Mouse (Mus musculus): ENCODE measurements at regions not wholly inside any gene's neighbourhood (a gene's known extent, or its start where the extent isn't known, plus 50 kb on each side); places are given as distances from the start of the nearest gene placed in this dataset.

- WGBS, result 42% methylated on average over 11 of the region's 11 CpGs
- DNase-seq, result peak; percentile 20
Measured at GRCm38 (mm10) chr1:92371357-92371981, 102.2 kb downstream of the Ndufa10 start.

GRCm38 (mm10) chr1:92370842-92371241 is 102.8 kb downstream of the Ndufa10 start:
- DNase-seq, result no peak
- TF ChIP-seq POLR2A (IDR thresholded peaks at IDR 0.05; ENCODE audit: low read depth, low read length) (no peak), CTCF (conservative IDR thresholded peaks at IDR 0.05; ENCODE audit: insufficient read depth, insufficient read length, low read depth, low read length) (no peak)
- Histone ChIP-seq H3K27me3 (replicated peaks; ENCODE audit: control insufficient read depth, insufficient read depth, low read length) (no peaks in the 10 kb centered on the region), H3K36me3 (ENCODE audit: control insufficient read depth, insufficient read depth, low read length) (no peaks in the 10 kb centered on the region), H3K4me1 (ENCODE audit: control insufficient read depth, insufficient read depth, low read length) (no peaks in the 10 kb centered on the region), H3K4me3 (ENCODE audit: insufficient read depth, low read depth, low read length) (no peak overlapping the region), H3K27ac (ENCODE audit: insufficient read depth, low read depth, low read length) (no peak overlapping the region)
- WGBS, result 55% methylated on average over 4 of the region's 4 CpGs

More at GRCm38 (mm10) chr1:92371357-92371981, 102.2 kb downstream of the Ndufa10 start:
- no peaks in the 10 kb centered on the region for H3K27me3 ChIP-seq (replicated peaks; ENCODE audit: control insufficient read depth, insufficient read depth, low read length)
- no peak overlapping the region for H3K4me3 ChIP-seq (ENCODE audit: insufficient read depth, low read depth, low read length)
- H3K36me3 ChIP-seq (ENCODE audit: control insufficient read depth, insufficient read depth, low read length), result no peaks in the 10 kb centered on the region
- no peaks in the 10 kb centered on the region for H3K4me1 ChIP-seq (ENCODE audit: control insufficient read depth, insufficient read depth, low read length)
- no peak for TF ChIP-seq CTCF (conservative IDR thresholded peaks at IDR 0.05; ENCODE audit: insufficient read depth, insufficient read length, low read depth, low read length)
- TF ChIP-seq POLR2A (IDR thresholded peaks at IDR 0.05; ENCODE audit: low read depth, low read length), result no peak
- no peak overlapping the region for H3K27ac ChIP-seq (ENCODE audit: insufficient read depth, low read depth, low read length)

DNA sequence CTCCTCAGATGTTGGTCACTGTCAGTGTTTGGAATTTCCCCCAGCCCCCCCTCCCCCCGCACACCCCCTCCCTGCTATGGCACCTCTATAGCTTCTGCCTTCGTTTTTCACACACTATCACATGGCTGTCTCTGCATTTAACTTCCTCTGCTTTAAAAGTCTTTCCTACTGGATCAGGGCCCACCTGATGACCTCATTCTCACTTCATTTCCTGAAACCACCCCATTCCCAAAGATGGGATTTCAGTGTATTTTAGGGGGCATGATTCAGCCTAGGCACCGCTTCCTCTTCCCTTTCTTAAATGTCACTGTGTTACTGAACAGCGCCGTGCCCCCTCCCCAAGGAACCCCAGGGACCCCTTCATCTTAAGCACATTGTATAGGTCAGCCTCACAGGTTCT is 103.7 kb downstream of the Ndufa10 start:
- Histone ChIP-seq H3K4me1 (ENCODE audit: control insufficient read depth, insufficient read depth, low read length) (no peaks in the 10 kb centered on the region), H3K27me3 (replicated peaks; ENCODE audit: control insufficient read depth, insufficient read depth, low read length) (no peaks in the 10 kb centered on the region), H3K4me3 (ENCODE audit: insufficient read depth, low read depth, low read length) (no peak overlapping the region), H3K27ac (ENCODE audit: insufficient read depth, low read depth, low read length) (no peak overlapping the region), H3K36me3 (ENCODE audit: control insufficient read depth, insufficient read depth, low read length) (no peaks in the 10 kb centered on the region)
- WGBS, result 82% methylated on average over 5 of the region's 5 CpGs
- TF ChIP-seq POLR2A (IDR thresholded peaks at IDR 0.05; ENCODE audit: low read depth, low read length) (no peak), CTCF (conservative IDR thresholded peaks at IDR 0.05; ENCODE audit: insufficient read depth, insufficient read length, low read depth, low read length) (no peak)
- DNase-seq, result no peak

DNA sequence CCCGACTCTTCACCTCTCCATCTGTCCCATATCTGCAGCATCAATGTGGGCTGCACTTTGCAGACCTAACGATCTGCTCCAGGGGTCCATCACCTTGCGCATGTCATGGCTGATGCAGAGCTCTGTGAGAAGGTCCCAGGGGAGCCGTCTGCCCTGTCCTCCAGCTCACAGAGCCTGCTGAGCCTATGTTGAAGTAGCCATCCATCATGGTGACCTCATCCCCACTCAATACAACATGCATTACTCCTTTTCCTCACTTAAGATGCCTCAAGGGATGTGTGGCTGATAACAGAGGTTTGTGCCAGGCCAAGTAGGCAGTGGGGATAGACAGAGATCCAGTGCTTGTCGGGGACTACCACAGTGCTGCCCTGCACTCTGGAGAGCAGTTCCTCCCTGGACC is 107.4 kb downstream of the Ndufa10 start:
- no peaks in the 10 kb centered on the region for H3K27me3 ChIP-seq (replicated peaks; ENCODE audit: control insufficient read depth, insufficient read depth, low read length)

GRCm38 (mm10) chr1:92365366-92366075 is 108.1 kb downstream of the Ndufa10 start:
- no peaks in the 10 kb centered on the region for H3K27me3 ChIP-seq (replicated peaks; ENCODE audit: control insufficient read depth, insufficient read depth, low read length)
- no peaks in the 10 kb centered on the region for H3K36me3 ChIP-seq (ENCODE audit: control insufficient read depth, insufficient read depth, low read length)
- TF ChIP-seq CTCF (conservative IDR thresholded peaks at IDR 0.05; ENCODE audit: insufficient read depth, insufficient read length, low read depth, low read length) (no peak), POLR2A (IDR thresholded peaks at IDR 0.05; ENCODE audit: low read depth, low read length) (no peak)
- H3K4me1 ChIP-seq (ENCODE audit: control insufficient read depth, insufficient read depth, low read length), result no peaks in the 10 kb centered on the region
- no peak for DNase-seq
- 78% methylated on average over 4 of the region's 4 CpGs for WGBS
- H3K27ac ChIP-seq (ENCODE audit: insufficient read depth, low read depth, low read length), result no peak overlapping the region
- H3K4me3 ChIP-seq (ENCODE audit: insufficient read depth, low read depth, low read length), result no peak overlapping the region

More for the DNA sequence above, 107.4 kb downstream of the Ndufa10 start:
- Histone ChIP-seq H3K27ac (ENCODE audit: insufficient read depth, low read depth, low read length) (no peak overlapping the region), H3K4me3 (ENCODE audit: insufficient read depth, low read depth, low read length) (no peak overlapping the region), H3K4me1 (ENCODE audit: control insufficient read depth, insufficient read depth, low read length) (no peaks in the 10 kb centered on the region), H3K36me3 (ENCODE audit: control insufficient read depth, insufficient read depth, low read length) (no peaks in the 10 kb centered on the region)
- DNase-seq, result no peak
- WGBS, result 63% methylated on average over 5 of the region's 5 CpGs
- TF ChIP-seq POLR2A (IDR thresholded peaks at IDR 0.05; ENCODE audit: low read depth, low read length), result no peak
- TF ChIP-seq CTCF (conservative IDR thresholded peaks at IDR 0.05; ENCODE audit: insufficient read depth, insufficient read length, low read depth, low read length), result no peak

GRCm38 (mm10) chr1:92361677-92362076 is 112.0 kb downstream of the Ndufa10 start:
- WGBS, result 79% methylated on average over 7 of the region's 7 CpGs
- Histone ChIP-seq H3K4me3 (ENCODE audit: insufficient read depth, low read depth, low read length) (no peak overlapping the region), H3K4me1 (ENCODE audit: control insufficient read depth, insufficient read depth, low read length) (no peaks in the 10 kb centered on the region)

GRCm38 (mm10) chr1:92360255-92360654 is 113.4 kb downstream of the Ndufa10 start:
- Histone ChIP-seq H3K36me3 (ENCODE audit: control insufficient read depth, insufficient read depth, low read length) (no peaks in the 10 kb centered on the region), H3K27ac (ENCODE audit: insufficient read depth, low read depth, low read length) (no peak overlapping the region), H3K27me3 (replicated peaks; ENCODE audit: control insufficient read depth, insufficient read depth, low read length) (no peaks in the 10 kb centered on the region), H3K4me1 (ENCODE audit: control insufficient read depth, insufficient read depth, low read length) (no peaks in the 10 kb centered on the region), H3K4me3 (ENCODE audit: insufficient read depth, low read depth, low read length) (no peak overlapping the region)
- DNase-seq, result peak; percentile 44
- TF ChIP-seq POLR2A (IDR thresholded peaks at IDR 0.05; ENCODE audit: low read depth, low read length) (no peak), CTCF (conservative IDR thresholded peaks at IDR 0.05; ENCODE audit: insufficient read depth, insufficient read length, low read depth, low read length) (peak; percentile 81)
- 11% methylated on average over 7 of the region's 7 CpGs for WGBS

More at GRCm38 (mm10) chr1:92361677-92362076, 112.0 kb downstream of the Ndufa10 start:
- no peaks in the 10 kb centered on the region for H3K27me3 ChIP-seq (replicated peaks; ENCODE audit: control insufficient read depth, insufficient read depth, low read length)
- no peak overlapping the region for H3K27ac ChIP-seq (ENCODE audit: insufficient read depth, low read depth, low read length)
- H3K36me3 ChIP-seq (ENCODE audit: control insufficient read depth, insufficient read depth, low read length), result no peaks in the 10 kb centered on the region
- DNase-seq, result no peak
- TF ChIP-seq POLR2A (IDR thresholded peaks at IDR 0.05; ENCODE audit: low read depth, low read length) (no peak), CTCF (conservative IDR thresholded peaks at IDR 0.05; ENCODE audit: insufficient read depth, insufficient read length, low read depth, low read length) (no peak)
